Mouse (Mus musculus): ENCODE results near the gene Mef2a. TPM values are rescaled to one million over a fixed set of nuclear protein-coding genes. Genes with fewer than 3 reads are reported as not detected.
A peak's percentile ranks its signal among the peaks of the same experiment; 100 is the strongest.

The Mef2a gene
- polyA plus RNA-seq, 1 experiment from 2014 or later = 24.1 TPM

DNA sequence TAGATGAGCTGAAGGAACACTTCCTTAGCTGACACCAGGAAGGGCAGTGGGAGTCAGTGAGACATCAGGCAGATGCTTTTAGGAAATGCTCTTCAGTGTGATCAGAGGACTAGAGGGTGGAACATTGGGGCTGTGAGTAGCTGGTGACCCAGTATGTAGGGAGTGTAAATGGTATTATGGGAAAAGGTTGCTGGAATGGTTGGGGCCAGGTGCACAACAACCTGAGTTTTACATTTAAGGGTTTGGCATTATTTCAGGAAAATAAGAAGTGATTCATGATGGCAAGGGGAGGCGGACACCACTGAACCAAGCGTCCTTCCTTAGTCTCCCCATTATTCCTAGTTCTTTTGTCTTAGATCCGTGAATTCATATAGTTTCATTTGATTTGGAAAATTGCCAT lies 143.0 kb downstream of the Mef2a start:
- no peaks in the 10 kb centered on the region for H3K4me1 ChIP-seq (ENCODE audit: control insufficient read depth, insufficient read depth, low read length)
- 89% methylated on average over 3 of the region's 3 CpGs for WGBS
- H3K27me3 ChIP-seq (ENCODE audit: control insufficient read depth, insufficient read depth, low read length) = no peaks in the 10 kb centered on the region
- H3K27ac ChIP-seq (ENCODE audit: low read depth, low read length) = no peak overlapping the region
- H3K36me3 ChIP-seq (ENCODE audit: control insufficient read depth, insufficient read depth, low read length) = peaks cover under 1% of the 10 kb centered on the region; the same call in 1 of the 2 replicates
- no peaks in the 10 kb centered on the region for H3K9me3 ChIP-seq (ENCODE audit: control insufficient read depth, low read length)
- no peak overlapping the region for H3K9ac ChIP-seq (ENCODE audit: low read length)
- no peak overlapping the region for H3K4me2 ChIP-seq
- DNase-seq (ENCODE audit: low spot score, missing footprints) = no peak
- H3K4me3 ChIP-seq (ENCODE audit: low read depth, low read length) = no peak overlapping the region
- no peak for ATAC-seq (ENCODE audit: low FRiP score)

DNA sequence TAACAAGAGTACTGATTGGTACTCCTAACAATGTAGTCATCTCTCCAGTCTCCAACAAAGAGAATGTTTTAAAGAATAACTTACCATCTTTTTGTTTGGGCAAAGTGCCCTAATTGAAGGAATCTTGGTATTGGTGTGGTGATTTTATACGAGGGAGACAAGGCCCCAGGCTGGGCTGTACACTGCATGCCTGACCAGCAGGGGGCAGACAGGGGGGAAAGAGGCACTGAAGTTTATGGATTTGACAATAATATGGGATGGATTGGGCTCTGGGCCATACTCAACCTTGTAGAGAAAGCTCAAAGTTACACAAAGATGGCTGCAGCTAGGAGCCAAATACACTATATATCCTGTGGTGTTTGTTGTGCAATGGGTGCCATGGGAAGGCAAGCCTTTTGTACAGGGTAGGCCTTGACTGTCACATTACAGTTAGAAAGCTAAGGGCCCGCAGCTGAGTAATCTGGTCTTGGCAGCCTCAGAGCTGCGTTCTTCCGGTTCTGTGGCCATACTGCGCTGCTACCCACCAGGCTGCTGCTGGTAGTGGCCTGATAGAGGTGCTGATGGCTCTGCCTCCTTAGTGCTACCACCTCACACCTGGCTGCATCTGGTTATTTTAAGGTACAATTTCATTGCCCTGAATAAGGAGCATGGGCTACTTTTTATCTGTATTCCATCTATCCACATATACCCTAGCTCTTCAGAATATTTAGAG lies 143.6 kb downstream of the Mef2a start:
- Histone ChIP-seq H3K27me3 (ENCODE audit: control insufficient read depth, insufficient read depth, low read length) (no peaks in the 10 kb centered on the region), H3K36me3 (ENCODE audit: control insufficient read depth, insufficient read depth, low read length) (no peaks in the 10 kb centered on the region), H3K4me3 (ENCODE audit: low read depth, low read length) (no peak overlapping the region), H3K4me1 (ENCODE audit: control insufficient read depth, insufficient read depth, low read length) (no peaks in the 10 kb centered on the region), H3K9ac (ENCODE audit: low read length) (no peak overlapping the region), H3K27ac (ENCODE audit: low read depth, low read length) (no peak overlapping the region), H3K9me3 (ENCODE audit: control insufficient read depth, low read length) (no peaks in the 10 kb centered on the region), H3K4me2 (no peak overlapping the region)
- DNase-seq (ENCODE audit: low spot score, missing footprints) (peak; percentile 88), ATAC-seq (ENCODE audit: low FRiP score) (no peak)
- 85% methylated on average over 5 of the region's 5 CpGs for WGBS

DNA sequence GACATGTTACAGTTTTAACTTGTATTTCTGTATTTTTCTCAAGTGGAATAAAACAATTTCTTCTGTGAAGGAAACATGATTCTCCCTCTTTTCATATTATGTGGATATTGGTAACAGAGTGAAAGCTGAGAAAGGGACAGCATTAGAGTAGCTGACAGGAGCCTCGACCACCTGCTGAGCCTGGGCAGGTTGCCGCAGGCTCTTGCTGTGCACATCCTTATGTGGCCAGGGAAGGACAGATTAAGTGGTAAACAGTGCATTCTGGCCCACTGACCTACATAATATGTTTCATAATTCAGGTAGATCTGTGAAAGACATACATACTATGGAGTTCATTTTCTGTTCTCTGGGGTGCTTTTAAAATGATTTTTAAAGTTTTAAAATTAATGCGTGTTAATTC lies 144.3 kb downstream of the Mef2a start:
- H3K9me3 ChIP-seq (ENCODE audit: control insufficient read depth, low read length) = no peaks in the 10 kb centered on the region
- no peaks in the 10 kb centered on the region for H3K36me3 ChIP-seq (ENCODE audit: control insufficient read depth, insufficient read depth, low read length)
- no peak overlapping the region for H3K9ac ChIP-seq (ENCODE audit: low read length)
- peaks cover 5% of the 10 kb centered on the region for H3K4me1 ChIP-seq (ENCODE audit: control insufficient read depth, insufficient read depth, low read length)
- H3K27ac ChIP-seq (ENCODE audit: low read depth, low read length) = no peak overlapping the region
- no peak for ATAC-seq (ENCODE audit: low FRiP score)
- no peak for DNase-seq (ENCODE audit: low spot score, missing footprints)
- WGBS = 67% methylated on average over 3 of the region's 3 CpGs
- no peaks in the 10 kb centered on the region for H3K27me3 ChIP-seq (ENCODE audit: control insufficient read depth, insufficient read depth, low read length)
- H3K4me3 ChIP-seq (ENCODE audit: low read depth, low read length) = no peak overlapping the region
- no peak overlapping the region for H3K4me2 ChIP-seq

DNA sequence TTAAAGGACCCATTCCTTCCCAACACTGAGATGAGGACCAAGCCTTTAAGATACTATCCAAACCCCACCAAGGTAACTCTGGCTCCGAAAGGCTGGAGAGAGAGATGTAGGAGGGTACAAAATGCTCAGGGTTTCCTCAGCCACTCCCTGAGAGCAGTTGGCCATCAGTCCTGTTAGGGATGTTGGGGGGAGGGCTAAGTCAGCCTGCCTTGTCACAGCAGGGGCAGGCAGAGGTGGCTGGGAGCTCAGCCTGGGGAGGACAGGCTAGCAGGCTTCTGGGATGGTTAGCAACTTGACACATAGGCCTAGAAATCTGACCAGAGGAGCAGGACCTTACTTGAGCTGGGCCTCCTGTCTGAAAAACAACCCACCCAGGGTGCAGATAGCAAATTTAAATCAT lies 145.1 kb downstream of the Mef2a start:
- H3K4me1 ChIP-seq (ENCODE audit: control insufficient read depth, insufficient read depth, low read length) = peaks cover 10% of the 10 kb centered on the region
- no peaks in the 10 kb centered on the region for H3K36me3 ChIP-seq (ENCODE audit: control insufficient read depth, insufficient read depth, low read length)
- H3K9ac ChIP-seq (ENCODE audit: low read length) = no peak overlapping the region
- no peak overlapping the region for H3K4me2 ChIP-seq
- 89% methylated on average over 1 of the region's 1 CpGs for WGBS
- H3K27me3 ChIP-seq (ENCODE audit: control insufficient read depth, insufficient read depth, low read length) = no peaks in the 10 kb centered on the region
- ATAC-seq (ENCODE audit: low FRiP score) (no peak), DNase-seq (ENCODE audit: low spot score, missing footprints) (no peak)
- H3K9me3 ChIP-seq (ENCODE audit: control insufficient read depth, low read length) = no peaks in the 10 kb centered on the region
- H3K27ac ChIP-seq (ENCODE audit: low read depth, low read length) = no peak overlapping the region
- no peak overlapping the region for H3K4me3 ChIP-seq (ENCODE audit: low read depth, low read length)

DNA sequence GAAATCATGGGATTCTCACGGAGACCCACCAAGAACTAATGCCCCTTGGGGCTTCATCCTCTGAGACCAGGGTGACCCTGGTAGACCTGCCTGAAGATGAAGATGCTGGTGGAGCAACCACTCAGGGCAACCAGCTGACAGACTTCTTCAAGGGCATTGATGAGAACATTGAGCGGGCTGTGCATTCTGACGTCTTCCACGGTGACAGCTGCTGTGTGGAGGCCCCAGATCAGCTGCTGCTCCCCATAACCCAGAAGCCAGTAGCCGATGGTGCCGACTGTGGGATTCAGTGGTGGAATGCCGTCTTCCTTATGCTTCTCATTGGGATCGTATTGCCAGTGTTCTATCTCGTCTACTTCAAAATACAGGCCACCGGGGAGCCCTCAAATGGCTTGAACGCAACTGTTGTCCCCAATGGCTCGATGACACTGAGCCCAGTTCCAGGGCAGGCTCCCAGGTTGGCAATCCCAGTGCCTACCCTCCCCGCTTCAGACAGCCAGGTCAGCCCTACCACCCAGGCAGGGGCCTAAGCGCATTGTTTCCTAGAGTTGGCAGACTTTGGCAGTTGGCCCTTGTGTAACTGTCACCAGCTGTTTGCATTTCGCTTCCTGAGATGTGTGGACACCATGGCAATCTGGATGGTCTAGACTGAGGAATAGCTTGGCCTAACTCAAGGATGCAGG lies 146.6 kb downstream of the Mef2a start:
- WGBS = 89% methylated on average over 15 of the region's 15 CpGs
- DNase-seq (ENCODE audit: low spot score, missing footprints) (no peak), ATAC-seq (ENCODE audit: low FRiP score) (no peak)
- Histone ChIP-seq H3K27ac (ENCODE audit: low read depth, low read length) (no peak overlapping the region), H3K36me3 (ENCODE audit: control insufficient read depth, insufficient read depth, low read length) (no peaks in the 10 kb centered on the region), H3K4me2 (no peak overlapping the region), H3K4me1 (ENCODE audit: control insufficient read depth, insufficient read depth, low read length) (peaks cover 13% of the 10 kb centered on the region), H3K9ac (ENCODE audit: low read length) (no peak overlapping the region), H3K27me3 (ENCODE audit: control insufficient read depth, insufficient read depth, low read length) (no peaks in the 10 kb centered on the region), H3K4me3 (ENCODE audit: low read depth, low read length) (no peak overlapping the region), H3K9me3 (ENCODE audit: control insufficient read depth, low read length) (no peaks in the 10 kb centered on the region)

DNA sequence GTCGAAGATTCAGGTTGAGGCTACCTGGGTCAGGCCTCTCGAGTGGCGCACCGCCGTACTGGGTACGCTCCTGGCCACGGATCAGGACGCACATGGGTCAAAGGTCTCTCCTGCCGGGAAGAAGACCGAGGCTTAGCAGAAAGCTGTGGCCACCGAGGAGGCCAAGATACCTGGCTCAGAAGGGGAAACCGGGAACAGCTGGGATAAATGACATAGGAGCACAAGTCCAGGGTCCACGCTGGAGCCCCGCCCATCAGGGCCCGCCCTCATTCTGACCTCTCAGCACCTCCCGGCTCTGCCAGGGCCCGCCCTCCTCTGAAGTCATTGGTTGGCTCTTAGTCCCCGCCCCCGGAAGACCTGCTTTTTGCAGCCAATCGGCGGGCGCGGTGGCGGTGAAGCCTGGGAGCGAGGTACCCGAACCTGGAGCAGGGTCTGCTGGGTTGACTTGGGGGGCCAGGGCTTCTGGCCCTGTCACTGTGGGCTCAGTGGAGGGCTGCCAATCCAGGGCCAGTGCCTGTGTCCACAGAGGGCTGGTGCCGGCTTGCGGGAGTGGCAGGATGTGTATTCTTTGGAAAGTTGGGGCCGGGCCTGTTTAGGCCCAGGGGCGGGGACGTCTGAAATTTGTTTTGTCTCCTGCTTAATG lies 150.3 kb downstream of the Mef2a start, which contains the start of gene Lysmd4:
Gene Lysmd4 (plus strand): TSS at position 325 of the 643 bp plus-strand sequence.
- H3K9me3 ChIP-seq (ENCODE audit: control insufficient read depth, low read length) = no peaks in the 10 kb centered on the region
- 5% methylated on average over 31 of the region's 31 CpGs for WGBS
- H3K27me3 ChIP-seq (ENCODE audit: control insufficient read depth, insufficient read depth, low read length) = no peaks in the 10 kb centered on the region
- H3K36me3 ChIP-seq (ENCODE audit: control insufficient read depth, insufficient read depth, low read length) = no peaks in the 10 kb centered on the region
- ATAC-seq (ENCODE audit: low FRiP score) (peak; percentile 99), DNase-seq (ENCODE audit: low spot score, missing footprints) (peak; percentile 98)
- peaks cover 13% of the 10 kb centered on the region for H3K4me1 ChIP-seq (ENCODE audit: control insufficient read depth, insufficient read depth, low read length)
- H3K4me3 ChIP-seq (ENCODE audit: low read depth, low read length) = peak within 1 kb of the TSS; percentile 78
- no peak within 1 kb of the TSS for H3K27ac ChIP-seq (ENCODE audit: low read depth, low read length)
- H3K9ac ChIP-seq (ENCODE audit: low read length) = peak within 1 kb of the TSS; percentile 85
- H3K4me2 ChIP-seq = peak within 1 kb of the TSS; percentile 68

DNA sequence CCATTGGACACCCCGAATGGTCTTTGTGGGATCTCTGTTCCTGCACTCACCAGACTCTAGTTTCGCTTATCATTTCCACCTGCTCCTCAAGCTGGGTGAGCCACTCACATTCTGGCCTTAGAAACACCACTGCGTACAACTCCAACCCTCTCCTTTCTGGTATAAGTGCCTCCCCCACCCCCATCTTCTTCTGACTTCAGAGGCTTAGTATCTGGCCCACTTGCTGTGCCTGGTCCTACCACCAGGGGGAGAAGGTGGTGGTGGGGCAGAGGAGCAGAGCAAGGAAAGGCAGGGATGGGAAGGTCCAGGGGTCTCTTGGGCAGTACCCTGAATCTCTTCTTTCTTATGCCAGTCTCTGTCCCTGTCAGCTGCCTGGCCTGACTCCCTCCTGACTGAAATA lies 155.6 kb downstream of the Mef2a start:
- no peak overlapping the region for H3K4me2 ChIP-seq
- no peaks in the 10 kb centered on the region for H3K9me3 ChIP-seq (ENCODE audit: control insufficient read depth, low read length)
- H3K9ac ChIP-seq (ENCODE audit: low read length) = no peak overlapping the region
- DNase-seq (ENCODE audit: low spot score, missing footprints) = peak; percentile 94
- 74% methylated on average over 3 of the region's 3 CpGs for WGBS
- no peaks in the 10 kb centered on the region for H3K27me3 ChIP-seq (ENCODE audit: control insufficient read depth, insufficient read depth, low read length)
- 0 out of 2 replicates have a peak, but pooled peaks cover 2% of the 10 kb centered on the region for H3K4me1 ChIP-seq (ENCODE audit: control insufficient read depth, insufficient read depth, low read length)
- no peak overlapping the region for H3K27ac ChIP-seq (ENCODE audit: low read depth, low read length)
- H3K36me3 ChIP-seq (ENCODE audit: control insufficient read depth, insufficient read depth, low read length) = no peaks in the 10 kb centered on the region
- H3K4me3 ChIP-seq (ENCODE audit: low read depth, low read length) = no peak overlapping the region
- ATAC-seq (ENCODE audit: low FRiP score) = no peak

DNA sequence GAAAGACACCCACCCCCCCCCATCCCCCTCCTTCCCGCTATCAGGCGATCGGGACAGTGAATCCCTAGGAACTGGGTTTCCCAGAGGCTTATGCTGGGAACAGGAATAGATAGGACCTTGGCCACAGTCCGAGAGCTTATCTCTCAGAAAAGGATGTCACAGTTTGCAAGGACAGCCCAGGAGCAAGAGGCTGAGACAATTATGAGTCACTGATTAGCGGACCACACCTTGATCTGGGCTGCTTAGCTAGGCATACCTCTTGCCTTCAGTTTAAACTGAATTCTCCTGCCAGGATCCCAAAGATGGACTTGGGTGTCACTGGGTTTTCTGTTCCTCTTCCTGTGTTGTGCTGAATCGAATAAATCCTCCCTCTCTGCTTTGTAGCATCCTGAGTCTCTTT lies 156.3 kb downstream of the Mef2a start:
- no peak overlapping the region for H3K27ac ChIP-seq (ENCODE audit: low read depth, low read length)
- H3K9me3 ChIP-seq (ENCODE audit: control insufficient read depth, low read length) = no peaks in the 10 kb centered on the region
- ATAC-seq (ENCODE audit: low FRiP score) (no peak), DNase-seq (ENCODE audit: low spot score, missing footprints) (no peak)
- no peaks in the 10 kb centered on the region for H3K36me3 ChIP-seq (ENCODE audit: control insufficient read depth, insufficient read depth, low read length)
- WGBS = 81% methylated on average over 6 of the region's 6 CpGs
- no peaks in the 10 kb centered on the region for H3K27me3 ChIP-seq (ENCODE audit: control insufficient read depth, insufficient read depth, low read length)
- H3K4me1 ChIP-seq (ENCODE audit: control insufficient read depth, insufficient read depth, low read length) = no peaks in the 10 kb centered on the region
- no peak overlapping the region for H3K4me2 ChIP-seq
- H3K4me3 ChIP-seq (ENCODE audit: low read depth, low read length) = no peak overlapping the region
- H3K9ac ChIP-seq (ENCODE audit: low read length) = no peak overlapping the region

DNA sequence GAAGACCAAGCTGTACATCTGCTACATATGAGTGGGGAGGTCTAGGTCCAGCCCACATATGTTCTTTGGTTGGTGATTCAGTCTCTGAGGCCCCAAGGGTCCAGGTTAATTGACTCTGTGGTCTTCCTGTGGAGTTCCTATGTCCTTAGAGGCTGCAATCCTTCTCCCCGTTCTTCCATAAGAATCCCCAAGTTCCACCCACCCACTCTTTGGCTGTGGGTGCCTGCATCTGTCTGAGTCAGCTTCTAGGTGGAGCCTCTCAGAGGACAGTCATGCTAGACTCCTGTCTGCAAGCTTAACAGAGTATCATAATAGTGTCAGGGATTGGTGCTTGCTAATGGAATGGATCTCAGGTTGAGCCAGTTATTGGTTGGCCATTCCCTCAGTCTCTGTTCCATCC lies 159.1 kb downstream of the Mef2a start:
- Histone ChIP-seq H3K27me3 (ENCODE audit: control insufficient read depth, insufficient read depth, low read length) (no peaks in the 10 kb centered on the region), H3K9me3 (ENCODE audit: control insufficient read depth, low read length) (no peaks in the 10 kb centered on the region), H3K27ac (ENCODE audit: low read depth, low read length) (no peak overlapping the region), H3K4me3 (ENCODE audit: low read depth, low read length) (no peak overlapping the region), H3K36me3 (ENCODE audit: control insufficient read depth, insufficient read depth, low read length) (no peaks in the 10 kb centered on the region), H3K9ac (ENCODE audit: low read length) (no peak overlapping the region), H3K4me2 (no peak overlapping the region), H3K4me1 (ENCODE audit: control insufficient read depth, insufficient read depth, low read length) (no peaks in the 10 kb centered on the region)
- DNase-seq (ENCODE audit: low spot score, missing footprints) (no peak), ATAC-seq (ENCODE audit: low FRiP score) (no peak)
- 77% methylated on average over 1 of the region's 1 CpGs for WGBS
